Mouse (Mus musculus): ENCODE measurements around the gene Yipf1. TPM values are rescaled to one million over a fixed set of nuclear protein-coding genes. Genes with fewer than 3 reads are reported as not detected.

The Yipf1 gene
- polyA plus RNA-seq, 1 experiment from 2014 or later = 58.9 TPM

DNA sequence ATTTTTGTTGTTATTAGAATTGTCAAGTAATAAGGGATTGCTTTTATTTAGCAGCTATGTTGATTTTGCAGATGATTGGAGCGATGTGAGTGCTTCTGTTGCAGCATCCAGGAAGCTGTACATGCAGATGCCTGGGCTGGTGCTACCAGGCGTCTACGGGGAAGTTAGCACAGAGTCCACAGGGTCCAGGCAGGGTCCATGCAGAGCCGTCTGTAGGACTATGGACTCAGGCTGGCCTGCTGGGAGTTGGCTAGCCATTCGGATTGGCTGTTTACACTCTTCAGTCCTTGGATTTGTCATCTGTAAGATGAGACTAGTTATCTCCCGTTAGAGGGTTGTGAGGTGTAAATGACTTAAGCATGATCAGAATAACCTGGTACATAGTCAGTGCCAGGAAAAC, 64.8 kb downstream of the Yipf1 start:
- no peaks in the 10 kb centered on the region for H3K9me3 ChIP-seq (replicated peaks; ENCODE audit: control insufficient read depth, low read length)
- H3K4me3 ChIP-seq (replicated peaks; ENCODE audit: low read length) = no peak overlapping the region
- no peak overlapping the region for H3K4me2 ChIP-seq (ENCODE audit: low read depth, low read length)
- no peak overlapping the region for H3K9ac ChIP-seq (ENCODE audit: low read length)
- no peak for ATAC-seq (ENCODE audit: insufficient read depth, low FRiP score)
- H3K36me3 ChIP-seq (ENCODE audit: control insufficient read depth, insufficient read depth, low read length) = peaks cover 6% of the 10 kb centered on the region; the same call in 1 of the 2 replicates
- no peaks in the 10 kb centered on the region for H3K27me3 ChIP-seq (ENCODE audit: control insufficient read depth, insufficient read depth, low read length)
- no peak overlapping the region for H3K27ac ChIP-seq (ENCODE audit: low read length)
- H3K4me1 ChIP-seq (ENCODE audit: control insufficient read depth, insufficient read depth, low read length) = no peaks in the 10 kb centered on the region
- 83% methylated on average over 6 of the region's 6 CpGs for WGBS

DNA sequence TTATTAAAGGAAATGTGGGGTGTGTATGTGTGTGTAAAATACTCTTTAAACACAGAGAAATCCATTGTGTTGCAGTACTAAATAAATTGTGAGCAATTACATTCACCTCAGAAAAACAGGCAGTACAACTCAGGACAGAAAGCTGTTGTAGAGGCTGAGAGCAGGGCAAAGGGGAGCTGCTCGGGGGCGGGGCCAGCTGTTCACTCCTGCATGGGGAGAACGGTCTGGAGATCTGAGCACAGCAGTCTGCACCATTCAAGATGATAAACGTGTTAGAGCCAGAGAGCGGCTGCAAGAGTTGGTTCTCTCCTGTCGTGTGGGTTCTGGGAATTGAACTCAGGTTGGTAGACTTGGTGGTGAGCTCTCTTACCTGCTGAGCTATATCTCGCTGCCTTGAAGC, 66.7 kb downstream of the Yipf1 start:
- Histone ChIP-seq H3K9ac (ENCODE audit: low read length) (no peak overlapping the region), H3K4me1 (ENCODE audit: control insufficient read depth, insufficient read depth, low read length) (no peaks in the 10 kb centered on the region), H3K9me3 (replicated peaks; ENCODE audit: control insufficient read depth, low read length) (no peaks in the 10 kb centered on the region), H3K4me3 (replicated peaks; ENCODE audit: low read length) (no peak overlapping the region), H3K36me3 (ENCODE audit: control insufficient read depth, insufficient read depth, low read length) (peaks cover 10% of the 10 kb centered on the region; the same call in 1 of the 2 replicates), H3K4me2 (ENCODE audit: low read depth, low read length) (no peak overlapping the region), H3K27me3 (ENCODE audit: control insufficient read depth, insufficient read depth, low read length) (no peaks in the 10 kb centered on the region), H3K27ac (ENCODE audit: low read length) (no peak overlapping the region)
- WGBS = 71% methylated on average over 7 of the region's 7 CpGs
- ATAC-seq (ENCODE audit: insufficient read depth, low FRiP score) = no peak

DNA sequence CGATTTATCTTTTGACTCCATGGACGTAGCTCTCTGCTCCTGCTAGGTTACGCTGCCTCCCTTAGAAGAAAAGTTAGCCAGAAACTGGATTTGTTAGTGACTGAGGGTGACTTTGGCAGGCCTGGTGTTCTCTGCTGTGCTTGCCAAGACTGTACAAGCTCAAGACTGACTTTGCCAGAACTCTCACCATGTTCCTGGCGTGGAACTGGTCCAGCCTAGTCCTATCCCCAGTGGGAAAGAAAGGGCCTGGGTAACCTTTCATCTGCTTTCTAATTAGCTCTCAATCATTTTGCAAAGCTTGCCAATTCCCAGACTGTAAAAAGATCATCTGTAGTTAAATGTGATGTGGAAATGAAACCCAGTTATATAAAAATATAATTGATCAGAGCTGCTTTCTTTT, 72.9 kb downstream of the Yipf1 start:
- Histone ChIP-seq H3K36me3 (ENCODE audit: control insufficient read depth, insufficient read depth, low read length) (peaks cover 17% of the 10 kb centered on the region), H3K4me1 (ENCODE audit: control insufficient read depth, insufficient read depth, low read length) (no peaks in the 10 kb centered on the region), H3K4me2 (ENCODE audit: low read depth, low read length) (no peak overlapping the region), H3K4me3 (replicated peaks; ENCODE audit: low read length) (no peak overlapping the region), H3K9me3 (replicated peaks; ENCODE audit: control insufficient read depth, low read length) (no peaks in the 10 kb centered on the region), H3K27ac (ENCODE audit: low read length) (no peak overlapping the region), H3K27me3 (ENCODE audit: control insufficient read depth, insufficient read depth, low read length) (no peaks in the 10 kb centered on the region), H3K9ac (ENCODE audit: low read length) (no peak overlapping the region)
- no peak for ATAC-seq (ENCODE audit: insufficient read depth, low FRiP score)
- WGBS = 95% methylated on average over 4 of the region's 4 CpGs

DNA sequence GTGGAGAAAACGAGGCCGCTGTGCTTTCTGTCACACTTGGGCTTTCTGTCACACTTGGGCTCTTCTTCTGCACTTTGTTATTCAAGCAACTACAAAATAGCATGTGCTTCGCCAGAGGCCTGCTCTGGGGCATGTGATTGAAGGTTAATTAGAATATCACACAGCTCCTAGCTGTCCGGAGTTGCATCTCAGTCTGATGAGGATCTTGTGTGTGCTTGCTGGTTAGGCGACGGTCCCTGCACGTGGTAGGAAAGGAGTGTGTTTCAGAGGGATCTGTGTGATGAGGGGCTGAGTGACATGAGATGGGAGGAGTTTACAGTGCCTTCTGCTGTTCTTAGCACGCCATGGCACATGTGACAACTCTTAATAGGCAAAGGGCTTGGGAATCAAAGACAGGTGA, 73.3 kb downstream of the Yipf1 start:
- Histone ChIP-seq H3K27ac (ENCODE audit: low read length) (no peak overlapping the region), H3K4me1 (ENCODE audit: control insufficient read depth, insufficient read depth, low read length) (no peaks in the 10 kb centered on the region), H3K4me2 (ENCODE audit: low read depth, low read length) (no peak overlapping the region), H3K36me3 (ENCODE audit: control insufficient read depth, insufficient read depth, low read length) (peaks cover 14% of the 10 kb centered on the region), H3K27me3 (ENCODE audit: control insufficient read depth, insufficient read depth, low read length) (no peaks in the 10 kb centered on the region), H3K4me3 (replicated peaks; ENCODE audit: low read length) (no peak overlapping the region), H3K9me3 (replicated peaks; ENCODE audit: control insufficient read depth, low read length) (no peaks in the 10 kb centered on the region), H3K9ac (ENCODE audit: low read length) (no peak overlapping the region)
- ATAC-seq (ENCODE audit: insufficient read depth, low FRiP score) = no peak
- WGBS = 93% methylated on average over 8 of the region's 8 CpGs

DNA sequence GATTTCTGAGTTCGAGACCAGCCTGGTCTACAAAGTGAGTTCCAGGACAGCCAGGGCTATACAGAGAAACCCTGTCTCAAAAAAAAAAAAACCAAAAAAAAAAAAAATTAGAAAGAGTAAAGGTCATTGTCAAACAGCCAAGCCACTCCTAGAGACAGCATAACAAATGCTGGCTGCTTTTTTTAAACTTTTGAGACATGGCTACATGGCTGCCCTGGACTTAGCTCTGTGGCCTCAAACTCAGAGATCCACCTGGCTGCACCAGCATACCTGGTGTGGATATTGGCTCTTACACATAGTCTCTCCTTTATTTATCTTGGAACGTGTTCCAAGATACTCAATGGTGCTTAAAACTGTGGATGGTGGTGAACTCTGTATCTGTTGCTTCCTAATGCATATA, 74.1 kb downstream of the Yipf1 start:
- 94% methylated on average over 2 of the region's 2 CpGs for WGBS
- no peak for ATAC-seq (ENCODE audit: insufficient read depth, low FRiP score)
- no peaks in the 10 kb centered on the region for H3K9me3 ChIP-seq (replicated peaks; ENCODE audit: control insufficient read depth, low read length)
- H3K9ac ChIP-seq (ENCODE audit: low read length) = no peak overlapping the region
- no peaks in the 10 kb centered on the region for H3K27me3 ChIP-seq (ENCODE audit: control insufficient read depth, insufficient read depth, low read length)
- no peak overlapping the region for H3K27ac ChIP-seq (ENCODE audit: low read length)
- H3K4me3 ChIP-seq (replicated peaks; ENCODE audit: low read length) = no peak overlapping the region
- H3K4me2 ChIP-seq (ENCODE audit: low read depth, low read length) = no peak overlapping the region
- peaks cover 14% of the 10 kb centered on the region for H3K36me3 ChIP-seq (ENCODE audit: control insufficient read depth, insufficient read depth, low read length)
- H3K4me1 ChIP-seq (ENCODE audit: control insufficient read depth, insufficient read depth, low read length) = no peaks in the 10 kb centered on the region

DNA sequence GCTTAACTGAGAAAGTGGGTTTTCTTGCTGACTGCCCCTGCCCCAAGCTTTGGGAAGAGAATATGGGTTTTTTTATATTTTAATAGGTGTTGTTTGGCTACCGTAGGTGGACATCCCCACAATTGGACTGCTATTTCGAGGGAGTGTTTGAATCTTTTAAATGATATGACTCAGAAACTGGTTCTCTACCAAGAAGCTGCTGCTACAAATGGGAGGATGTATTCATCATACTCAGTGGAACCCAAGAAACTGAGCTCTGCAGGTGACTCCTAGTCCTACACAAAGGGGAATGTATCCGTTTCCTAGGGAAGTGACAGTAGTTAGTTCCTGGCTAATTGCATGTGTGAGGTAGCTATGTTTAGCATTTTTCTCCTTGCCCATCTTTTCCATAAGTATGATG, 75.2 kb downstream of the Yipf1 start:
- Histone ChIP-seq H3K27ac (ENCODE audit: low read length) (no peak overlapping the region), H3K4me2 (ENCODE audit: low read depth, low read length) (no peak overlapping the region), H3K9me3 (replicated peaks; ENCODE audit: control insufficient read depth, low read length) (no peaks in the 10 kb centered on the region), H3K4me1 (ENCODE audit: control insufficient read depth, insufficient read depth, low read length) (no peaks in the 10 kb centered on the region), H3K27me3 (ENCODE audit: control insufficient read depth, insufficient read depth, low read length) (no peaks in the 10 kb centered on the region), H3K36me3 (ENCODE audit: control insufficient read depth, insufficient read depth, low read length) (peaks cover 14% of the 10 kb centered on the region), H3K4me3 (replicated peaks; ENCODE audit: low read length) (no peak overlapping the region), H3K9ac (ENCODE audit: low read length) (no peak overlapping the region)
- ATAC-seq (ENCODE audit: insufficient read depth, low FRiP score) = no peak
- 89% methylated on average over 3 of the region's 3 CpGs for WGBS

DNA sequence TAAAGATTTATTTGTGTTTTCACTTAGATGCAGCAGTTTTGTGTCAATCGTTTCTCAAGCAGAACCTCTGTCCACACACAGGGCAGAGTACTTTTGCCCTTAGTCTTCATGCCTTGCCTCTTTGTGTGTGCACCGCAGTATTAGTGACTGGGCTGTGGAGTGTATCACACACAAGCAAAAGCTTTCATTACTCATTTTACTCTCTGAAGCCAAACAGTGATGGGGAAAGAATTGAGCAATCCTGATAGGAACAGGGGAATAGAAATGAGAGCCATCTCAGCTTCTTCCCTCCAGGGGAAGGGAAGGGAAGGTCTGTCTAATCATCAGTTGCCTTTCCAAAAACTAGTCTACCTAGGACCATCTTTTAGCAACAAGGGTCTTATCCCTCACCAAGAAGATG, 79.6 kb downstream of the Yipf1 start:
- Histone ChIP-seq H3K4me3 (replicated peaks; ENCODE audit: low read length) (no peak overlapping the region), H3K27ac (ENCODE audit: low read length) (no peak overlapping the region), H3K4me2 (ENCODE audit: low read depth, low read length) (no peak overlapping the region), H3K9me3 (replicated peaks; ENCODE audit: control insufficient read depth, low read length) (no peaks in the 10 kb centered on the region), H3K4me1 (ENCODE audit: control insufficient read depth, insufficient read depth, low read length) (no peaks in the 10 kb centered on the region), H3K27me3 (ENCODE audit: control insufficient read depth, insufficient read depth, low read length) (no peaks in the 10 kb centered on the region), H3K9ac (ENCODE audit: low read length) (no peak overlapping the region), H3K36me3 (ENCODE audit: control insufficient read depth, insufficient read depth, low read length) (peaks cover 7% of the 10 kb centered on the region)
- no peak for ATAC-seq (ENCODE audit: insufficient read depth, low FRiP score)
- 90% methylated on average over 2 of the region's 2 CpGs for WGBS

Other genes with a start within 250 kb of the Yipf1 start
- 88.2 and 91.8 TPM in 2 replicates for gene Mrpl37, start 247.5 kb upstream of the Yipf1 start, polyA plus RNA-seq (2015; fragmentation: Nextera tagmentation; extraction: Ambion mirVana)
- 7.5 and 9.3 TPM in 2 replicates for gene Cyb5rl, start 247.4 kb upstream of the Yipf1 start, polyA plus RNA-seq (2015; fragmentation: Nextera tagmentation; extraction: Ambion mirVana)
- not detected in 2 replicates for gene Cdcp2, start 217.5 kb upstream of the Yipf1 start, polyA plus RNA-seq (2015; fragmentation: Nextera tagmentation; extraction: Ambion mirVana)
- 442 and 466 TPM in 2 replicates for gene Tmem59, start 136.0 kb upstream of the Yipf1 start, polyA plus RNA-seq (2015; fragmentation: Nextera tagmentation; extraction: Ambion mirVana)
- gene Tceanc2, start 135.2 kb upstream of the Yipf1 start, polyA plus RNA-seq (2015; fragmentation: Nextera tagmentation; extraction: Ambion mirVana) = 17.9 and 25.2 TPM in 2 replicates
- not detected in 2 replicates for gene Ldlrad1, start 105.2 kb upstream of the Yipf1 start, polyA plus RNA-seq (2015; fragmentation: Nextera tagmentation; extraction: Ambion mirVana)
- gene Lrrc42, start 60.8 kb upstream of the Yipf1 start, polyA plus RNA-seq (2015; fragmentation: Nextera tagmentation; extraction: Ambion mirVana) = 52.7 TPM in 2 replicates
- gene Hspb11, start 60.8 kb upstream of the Yipf1 start, polyA plus RNA-seq (2015; fragmentation: Nextera tagmentation; extraction: Ambion mirVana) = 28.1 and 39.1 TPM in 2 replicates
- gene Dio1, start 7.2 kb upstream of the Yipf1 start, polyA plus RNA-seq (2015; fragmentation: Nextera tagmentation; extraction: Ambion mirVana) = 0.39 and 0.80 TPM in 2 replicates
- 24.7 and 27.0 TPM in 2 replicates for gene Ndc1, start 53.4 kb downstream of the Yipf1 start, polyA plus RNA-seq (2015; fragmentation: Nextera tagmentation; extraction: Ambion mirVana)
- gene Glis1, start 120.2 kb downstream of the Yipf1 start, polyA plus RNA-seq (2015; fragmentation: Nextera tagmentation; extraction: Ambion mirVana) = 0.21 and 0.87 TPM in 2 replicates

All from stomach, embryonic 16.5 days (tissue).